Mouse (Mus musculus) lung, embryonic 15.5 days (tissue): Measurements from ENCODE around the gene Thap2. TPM values are rescaled to one million over a fixed set of nuclear protein-coding genes. Genes with fewer than 3 reads are reported as not detected.

Source experiments
- ATAC-seq: fragments of 200-750 bp; cut with Nextera tagmentation; 2 replicates; pipeline ENCODE4 v1.8.0; 2017; ENCODE audit warnings: moderate number of reproducible peaks, borderline replicate concordance; ENCODE audit not compliant: low FRiP score, low TSS enrichment; ENCODE audit errors: extremely low read depth
- H3K27ac ChIP-seq: fragments of 300-500 bp; sonication (generic); 2 replicates; pipeline ENCODE4 v1.5.1; 2015; ENCODE audit warnings: moderate library complexity, mild to moderate bottlenecking, inconsistent platforms
- H3K27me3 ChIP-seq: fragments of 300-500 bp; sonication (generic); 2 replicates; pipeline ENCODE4 v1.6.1; 2015; ENCODE audit warnings: inconsistent platforms
- H3K36me3 ChIP-seq: fragments of 300-500 bp; sonication (generic); 2 replicates; pipeline ENCODE4 v1.6.1; 2015; ENCODE audit warnings: inconsistent platforms
- H3K4me1 ChIP-seq: fragments of 300-500 bp; sonication (generic); 2 replicates; pipeline ENCODE4 v1.6.1; 2015; ENCODE audit warnings: inconsistent platforms
- H3K4me2 ChIP-seq: fragments of 300-500 bp; sonication (generic); 2 replicates; pipeline ENCODE4 v1.6.1; 2015; ENCODE audit warnings: inconsistent platforms, mild to moderate bottlenecking, moderate library complexity
- H3K4me3 ChIP-seq: fragments of 300-500 bp; sonication (generic); 2 replicates; pipeline ENCODE4 v1.5.1; 2015; ENCODE audit warnings: mild to moderate bottlenecking, inconsistent platforms
- H3K9ac ChIP-seq: fragments of 300-500 bp; sonication (generic); 2 replicates; pipeline ENCODE4 v1.6.1; 2015; ENCODE audit warnings: inconsistent platforms
- H3K9me3 ChIP-seq: fragments of 300-500 bp; sonication (generic); 2 replicates; pipeline ENCODE4 v1.6.1; 2016; ENCODE audit warnings: inconsistent platforms
- WGBS: fragments of 180-500 bp; shearing (Covaris S2); methylation state at CpG from one replicate; pipeline ENCODE4 v1.1.7; 2015; 5-methylcytosine and 5-hydroxymethylcytosine counted together
- polyA plus RNA-seq: library from polyadenylated mRNA; unstranded; fragments of >200 nt; fragmentation: Nextera tagmentation; extraction: Ambion mirVana; gene quantifications from 2 replicates; pipeline ENCODE4 v1.2.1, GENCODE M21; 2015

Thap2 gene
- polyA plus RNA-seq, 1 experiment from 2014 or later, result 19.5 TPM

DNA sequence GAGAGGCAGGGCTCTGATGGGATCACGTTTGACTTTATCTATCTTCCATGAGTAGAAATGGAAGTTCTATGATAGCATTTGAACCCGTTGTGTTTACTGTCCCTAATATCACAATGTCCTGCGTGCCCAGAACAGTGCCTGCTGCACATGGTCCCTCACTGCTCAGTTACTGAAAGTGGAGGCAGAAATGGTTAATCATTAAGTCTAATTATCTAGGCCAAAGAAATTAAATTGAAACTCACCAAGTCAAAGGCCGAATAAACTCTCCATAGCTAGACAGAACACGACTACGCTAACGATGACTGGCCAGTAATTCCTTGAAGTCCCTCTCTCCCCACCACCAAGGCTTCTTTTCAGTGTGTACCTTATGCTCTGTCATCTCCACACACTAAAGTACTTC lies 34.7 kb downstream of the Thap2 start:
- H3K36me3 ChIP-seq, result no peaks in the 10 kb centered on the region; the same call in 1 of the 2 replicates
- no peaks in the 10 kb centered on the region for H3K27me3 ChIP-seq
- H3K27ac ChIP-seq, result no peak overlapping the region
- no peak overlapping the region for H3K4me3 ChIP-seq
- WGBS, result 85% methylated on average over 7 of the region's 7 CpGs
- ATAC-seq, result no peak
- no peak overlapping the region for H3K4me2 ChIP-seq
- no peak overlapping the region for H3K9ac ChIP-seq
- no peaks in the 10 kb centered on the region for H3K4me1 ChIP-seq
- H3K9me3 ChIP-seq, result no peaks in the 10 kb centered on the region

DNA sequence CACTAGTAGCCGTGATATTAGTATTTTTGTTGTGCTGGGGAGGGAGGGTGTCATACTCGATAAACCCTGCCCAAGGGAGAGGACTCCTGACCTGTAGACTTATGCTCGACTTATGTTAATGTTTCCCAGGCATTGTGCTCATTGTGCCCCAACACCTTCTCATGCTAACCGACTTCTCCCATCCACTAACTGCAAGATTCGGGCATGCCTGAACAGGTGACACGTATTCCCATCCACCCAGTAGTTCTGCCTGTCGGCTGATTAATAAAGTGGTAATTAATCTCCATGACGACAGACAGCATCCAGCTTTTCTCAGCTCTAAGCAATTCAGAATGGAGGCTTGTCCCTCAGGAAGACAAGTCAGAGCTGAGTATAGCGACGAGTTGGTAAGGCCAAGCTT lies 35.2 kb downstream of the Thap2 start:
- ATAC-seq, result no peak

DNA sequence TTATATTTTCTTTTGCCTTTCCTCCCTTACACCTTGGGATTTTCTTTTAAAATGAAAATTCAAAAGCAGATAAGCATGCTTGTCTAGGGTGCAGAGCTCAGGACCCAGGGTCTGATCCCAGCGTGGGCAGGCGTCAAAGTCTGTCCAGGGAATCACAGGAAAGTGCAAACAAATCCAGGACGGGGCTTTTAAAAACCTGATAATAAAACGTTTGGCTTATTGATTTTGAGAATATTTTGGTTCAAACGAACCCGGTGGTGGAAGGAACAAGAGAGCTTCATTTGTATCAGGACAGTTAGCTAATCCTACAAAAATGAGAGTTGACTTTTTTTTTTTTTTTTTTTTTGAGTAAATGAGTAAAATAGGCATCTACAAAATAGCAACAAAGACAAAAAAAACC lies 36.1 kb downstream of the Thap2 start:
- Histone ChIP-seq H3K9ac (no peak overlapping the region), H3K4me3 (no peak overlapping the region), H3K4me1 (no peaks in the 10 kb centered on the region), H3K4me2 (no peak overlapping the region), H3K9me3 (no peaks in the 10 kb centered on the region), H3K27ac (no peak overlapping the region), H3K27me3 (no peaks in the 10 kb centered on the region), H3K36me3 (no peaks in the 10 kb centered on the region; the same call in 1 of the 2 replicates)
- ATAC-seq, result no peak
- 64% methylated on average over 6 of the region's 6 CpGs for WGBS

More for the DNA sequence above, 35.2 kb downstream of the Thap2 start:
- 74% methylated on average over 10 of the region's 10 CpGs for WGBS
- Histone ChIP-seq H3K4me3 (no peak overlapping the region), H3K9ac (no peak overlapping the region), H3K36me3 (no peaks in the 10 kb centered on the region; the same call in 1 of the 2 replicates), H3K27me3 (no peaks in the 10 kb centered on the region), H3K27ac (no peak overlapping the region), H3K4me1 (no peaks in the 10 kb centered on the region), H3K9me3 (no peaks in the 10 kb centered on the region), H3K4me2 (no peak overlapping the region)

DNA sequence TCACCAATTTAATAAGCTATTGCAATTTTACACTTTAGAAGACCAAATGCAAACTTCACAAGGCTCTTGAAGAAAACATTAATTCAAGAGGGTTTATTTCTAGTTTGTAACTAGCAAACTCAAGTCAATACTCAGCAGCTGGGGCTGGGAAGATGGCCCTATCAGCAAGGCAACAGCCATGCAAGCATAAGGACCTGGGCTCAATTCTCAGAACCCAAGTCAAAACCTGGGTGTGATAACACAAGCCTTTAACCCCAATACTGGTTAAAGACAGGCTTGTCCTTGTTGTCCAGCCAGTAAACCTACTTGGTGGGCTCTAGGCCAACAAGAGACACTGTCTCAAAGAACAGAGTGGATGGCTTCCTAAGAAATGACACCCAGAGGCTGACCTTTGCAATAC lies 37.8 kb downstream of the Thap2 start:
- Histone ChIP-seq H3K4me2 (no peak overlapping the region), H3K4me3 (no peak overlapping the region), H3K27me3 (no peaks in the 10 kb centered on the region), H3K27ac (no peak overlapping the region), H3K4me1 (no peaks in the 10 kb centered on the region), H3K36me3 (peaks cover 6% of the 10 kb centered on the region), H3K9me3 (no peaks in the 10 kb centered on the region), H3K9ac (no peak overlapping the region)
- no peak for ATAC-seq

DNA sequence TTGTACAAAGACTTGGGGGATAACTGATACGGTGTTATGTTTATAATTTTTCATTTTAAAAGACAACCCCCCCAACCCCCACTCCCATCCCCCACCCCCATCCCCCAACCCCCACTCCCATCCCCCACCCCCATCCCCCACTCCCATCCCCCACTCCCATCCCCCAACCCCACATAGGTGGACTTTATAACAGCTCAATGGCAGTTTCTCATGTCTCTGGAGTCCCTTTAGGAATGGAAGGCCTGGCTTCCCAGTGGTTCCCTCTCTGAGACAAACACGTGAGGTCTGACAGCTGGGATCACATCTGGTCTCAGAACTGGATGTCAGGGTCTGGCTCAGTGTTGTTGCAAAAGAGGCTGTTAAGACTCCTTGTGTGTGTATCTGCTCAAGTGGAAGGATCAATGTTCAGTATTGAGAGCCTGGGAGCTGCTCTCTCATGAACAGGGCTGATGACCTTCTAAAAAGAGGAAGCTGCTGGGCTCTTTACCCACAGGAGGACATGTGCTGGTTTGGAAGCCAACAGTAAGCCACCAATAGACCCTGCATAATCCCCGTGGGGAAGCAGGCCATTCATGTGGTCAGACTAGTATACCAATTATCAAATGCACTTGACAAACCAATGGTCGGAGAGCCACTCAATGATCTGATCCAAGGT lies 41.3 kb downstream of the Thap2 start:
- Histone ChIP-seq H3K4me3 (no peak overlapping the region), H3K27me3 (no peaks in the 10 kb centered on the region), H3K36me3 (peaks cover 6% of the 10 kb centered on the region), H3K4me2 (no peak overlapping the region), H3K4me1 (no peaks in the 10 kb centered on the region), H3K27ac (no peak overlapping the region), H3K9me3 (no peaks in the 10 kb centered on the region), H3K9ac (no peak overlapping the region)
- 83% methylated on average over 4 of the region's 4 CpGs for WGBS
- ATAC-seq, result no peak

DNA sequence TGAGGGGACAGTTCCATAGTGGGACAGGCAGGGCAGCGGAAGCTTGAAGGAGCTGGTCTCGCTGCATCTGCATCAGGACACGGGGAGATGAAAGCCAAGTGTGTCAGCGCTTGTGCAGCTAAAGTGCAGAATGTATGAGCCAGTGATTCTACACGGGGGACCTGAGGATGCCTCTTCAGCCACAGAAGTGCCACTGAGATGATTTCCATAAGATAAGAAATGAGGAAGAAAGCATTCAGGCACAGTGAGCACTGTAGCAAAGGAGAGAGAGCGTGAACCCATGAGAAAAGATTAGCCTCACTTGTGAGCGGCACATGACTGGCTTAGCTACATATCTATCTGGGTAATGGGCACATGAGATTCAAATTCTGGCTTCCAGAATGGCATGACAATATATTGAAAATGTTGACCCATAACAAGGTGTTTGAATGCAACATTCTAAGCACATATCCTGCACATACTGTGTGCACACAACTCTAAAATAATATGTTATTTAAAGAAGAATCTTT lies 44.4 kb downstream of the Thap2 start:
- Histone ChIP-seq H3K4me3 (no peak overlapping the region), H3K9ac (no peak overlapping the region), H3K4me2 (no peak overlapping the region), H3K27me3 (no peaks in the 10 kb centered on the region), H3K9me3 (no peaks in the 10 kb centered on the region), H3K36me3 (peaks cover 6% of the 10 kb centered on the region), H3K27ac (no peak overlapping the region), H3K4me1 (no peaks in the 10 kb centered on the region)
- ATAC-seq, result no peak
- 85% methylated on average over 7 of the region's 7 CpGs for whole genome bisulfite sequencing

DNA sequence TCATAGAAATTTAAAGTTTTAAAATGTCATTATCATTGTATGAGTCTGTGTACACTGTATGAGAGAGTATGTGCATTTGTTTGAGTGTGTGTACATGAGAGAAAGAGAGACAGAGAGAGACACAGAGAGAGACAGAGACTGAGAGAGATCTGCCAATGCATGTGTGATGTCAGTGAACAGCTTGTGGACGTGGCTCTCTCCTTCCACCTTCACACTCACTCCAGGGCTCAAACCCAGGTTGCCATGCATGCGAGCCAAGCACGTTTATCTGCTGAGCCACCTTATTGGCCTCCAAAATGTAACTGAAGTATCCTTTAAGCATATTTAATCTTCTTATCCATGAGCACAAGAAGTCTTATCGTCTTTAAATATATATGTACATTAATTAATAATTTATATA lies 47.3 kb downstream of the Thap2 start:
- Histone ChIP-seq H3K27ac (no peak overlapping the region), H3K4me3 (no peak overlapping the region), H3K27me3 (no peaks in the 10 kb centered on the region), H3K4me1 (no peaks in the 10 kb centered on the region), H3K4me2 (no peak overlapping the region), H3K36me3 (peaks cover 2% of the 10 kb centered on the region; the same call in 1 of the 2 replicates), H3K9me3 (no peaks in the 10 kb centered on the region), H3K9ac (no peak overlapping the region)
- 64% methylated on average over 4 of the region's 4 CpGs for WGBS
- ATAC-seq, result no peak

DNA sequence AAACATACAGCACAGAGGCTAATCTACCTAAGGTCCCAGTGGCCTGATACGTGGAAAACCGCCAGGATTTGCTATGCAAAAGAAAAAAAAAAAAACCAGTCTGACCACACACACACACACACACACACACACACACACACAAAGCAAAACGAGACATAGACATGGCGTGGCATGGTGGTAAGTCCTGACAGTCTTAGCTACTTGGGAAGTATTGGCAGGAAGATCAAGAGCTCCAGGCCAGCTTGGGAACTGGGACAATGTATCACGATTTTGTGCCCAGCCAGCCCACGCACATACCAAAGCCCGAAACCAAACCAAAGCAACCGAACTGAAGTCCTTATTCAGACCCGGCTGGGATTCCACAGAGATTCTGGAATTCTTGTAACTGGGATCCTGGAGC lies 50.7 kb downstream of the Thap2 start:
- no peak for ATAC-seq
- Histone ChIP-seq H3K27me3 (no peaks in the 10 kb centered on the region), H3K9me3 (no peaks in the 10 kb centered on the region), H3K9ac (no peak overlapping the region), H3K4me2 (no peak overlapping the region), H3K4me3 (no peak overlapping the region), H3K4me1 (no peaks in the 10 kb centered on the region), H3K36me3 (no peaks in the 10 kb centered on the region), H3K27ac (no peak overlapping the region)
- WGBS, result 65% methylated on average over 9 of the region's 9 CpGs

DNA sequence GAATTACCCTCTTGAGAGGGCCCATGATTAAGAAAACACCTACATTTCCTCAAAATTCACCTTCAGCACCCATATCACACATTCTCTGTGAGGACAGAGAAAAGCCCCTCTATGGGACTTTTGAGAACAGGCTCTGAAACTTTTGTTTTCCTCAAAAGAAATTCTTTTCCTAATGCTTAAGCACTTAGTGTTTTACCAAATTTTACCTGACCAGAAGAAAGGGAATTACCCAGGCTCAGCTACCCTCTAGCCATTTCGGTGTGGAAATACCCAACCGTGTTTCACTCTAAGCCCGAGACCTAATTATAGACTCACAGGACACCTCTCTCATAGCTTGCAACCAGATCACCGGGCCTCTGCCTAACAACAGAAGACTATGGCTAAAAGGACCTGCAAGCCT lies 51.2 kb downstream of the Thap2 start:
- Histone ChIP-seq H3K4me1 (no peaks in the 10 kb centered on the region), H3K9me3 (no peaks in the 10 kb centered on the region), H3K9ac (no peak overlapping the region), H3K36me3 (no peaks in the 10 kb centered on the region), H3K4me3 (no peak overlapping the region), H3K4me2 (no peak overlapping the region), H3K27me3 (no peaks in the 10 kb centered on the region), H3K27ac (no peak overlapping the region)
- ATAC-seq, result no peak
- 86% methylated on average over 4 of the region's 4 CpGs for WGBS

DNA sequence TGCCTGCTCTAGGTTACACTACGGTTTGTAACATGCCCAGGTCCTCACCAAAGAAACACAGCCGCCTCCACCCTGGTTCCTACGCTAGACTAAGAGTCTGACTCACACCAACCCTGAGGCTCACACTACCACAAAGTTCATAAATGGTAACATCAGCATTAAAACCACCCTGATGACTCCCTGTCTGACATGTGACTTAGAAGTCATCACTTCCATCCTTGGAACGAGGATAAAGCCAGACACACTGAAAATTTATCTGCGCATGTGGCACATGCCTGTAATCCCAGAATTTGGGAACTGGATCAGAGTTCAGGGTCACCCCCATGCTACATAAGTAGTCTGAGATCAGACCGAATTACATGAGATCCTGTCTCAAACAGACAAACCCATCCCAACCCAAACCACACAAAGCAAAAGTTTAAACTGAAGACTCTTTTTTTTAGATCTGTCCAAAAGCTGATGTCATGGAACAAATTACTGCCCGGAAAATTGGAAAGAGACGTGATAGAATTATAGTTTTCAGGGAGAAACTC lies 51.8 kb downstream of the Thap2 start:
- Histone ChIP-seq H3K4me3 (no peak overlapping the region), H3K4me2 (no peak overlapping the region), H3K27ac (no peak overlapping the region), H3K9ac (no peak overlapping the region), H3K36me3 (no peaks in the 10 kb centered on the region), H3K9me3 (no peaks in the 10 kb centered on the region), H3K4me1 (no peaks in the 10 kb centered on the region), H3K27me3 (no peaks in the 10 kb centered on the region)
- WGBS, result 78% methylated on average over 8 of the region's 8 CpGs
- ATAC-seq, result no peak

DNA sequence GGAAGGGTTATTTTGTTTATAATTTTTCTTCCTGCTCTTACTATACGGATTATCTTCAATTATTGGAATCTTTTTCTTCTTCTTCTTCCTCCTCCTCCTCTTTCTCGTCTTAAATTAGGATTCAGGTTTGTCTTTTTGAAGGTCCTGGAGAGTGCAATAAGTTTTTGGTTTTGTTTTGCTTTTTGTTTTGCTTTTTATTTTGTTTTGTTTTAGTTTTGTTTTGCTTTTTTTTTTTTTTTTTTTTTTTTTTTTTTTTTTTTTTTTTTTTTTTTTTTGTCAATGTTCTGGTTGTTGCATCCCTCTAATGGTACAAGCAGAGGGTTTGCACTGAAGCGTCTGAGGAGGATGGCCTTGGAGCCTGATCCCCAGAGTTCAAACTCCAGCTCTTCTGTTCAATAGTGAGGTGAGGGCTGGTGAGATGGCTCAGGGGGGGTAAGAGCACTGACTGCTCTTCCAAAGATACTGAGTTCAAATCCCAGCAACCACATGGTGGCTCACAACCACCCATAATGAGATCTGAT lies 55.2 kb downstream of the Thap2 start:
- H3K4me3 ChIP-seq, result no peak overlapping the region
- no peak overlapping the region for H3K27ac ChIP-seq
- no peaks in the 10 kb centered on the region for H3K27me3 ChIP-seq
- no peak for ATAC-seq
- H3K4me2 ChIP-seq, result no peak overlapping the region
- WGBS, result 69% methylated on average over 3 of the region's 3 CpGs
- H3K9me3 ChIP-seq, result no peaks in the 10 kb centered on the region
- H3K9ac ChIP-seq, result no peak overlapping the region
- no peaks in the 10 kb centered on the region for H3K4me1 ChIP-seq
- no peaks in the 10 kb centered on the region for H3K36me3 ChIP-seq

DNA sequence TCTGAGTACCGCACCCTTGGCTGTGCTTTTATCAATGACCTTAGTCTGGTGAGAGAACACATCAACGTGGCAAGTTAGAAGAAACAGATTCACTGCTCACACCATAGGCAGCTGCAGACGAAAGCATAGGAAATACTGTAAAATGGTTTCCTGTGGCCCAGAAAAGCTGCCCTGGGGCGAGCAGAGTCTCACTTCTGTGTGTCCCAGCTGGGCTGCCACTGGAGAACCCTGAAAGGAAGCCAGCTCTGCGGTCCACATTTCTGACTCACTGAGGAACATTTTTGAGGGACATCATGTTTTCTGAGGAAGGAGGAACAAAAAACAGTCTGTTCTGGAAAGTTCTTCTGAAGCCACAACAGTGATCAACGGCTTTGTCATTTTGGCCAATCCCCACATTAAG lies 55.7 kb downstream of the Thap2 start:
- no peak overlapping the region for H3K9ac ChIP-seq
- no peak for ATAC-seq
- no peaks in the 10 kb centered on the region for H3K27me3 ChIP-seq
- H3K27ac ChIP-seq, result no peak overlapping the region
- H3K4me3 ChIP-seq, result no peak overlapping the region
- no peaks in the 10 kb centered on the region for H3K9me3 ChIP-seq
- WGBS, result 64% methylated on average over 6 of the region's 6 CpGs
- H3K4me2 ChIP-seq, result no peak overlapping the region
- no peaks in the 10 kb centered on the region for H3K36me3 ChIP-seq
- no peaks in the 10 kb centered on the region for H3K4me1 ChIP-seq
